Mouse (Mus musculus): ENCODE results near the gene Optc. TPM values are rescaled to one million over a fixed set of nuclear protein-coding genes. Genes with fewer than 3 reads are reported as not detected.

Optc gene
- total and polyA plus RNA-seq, 3 experiments: 0.27 to 0.53 TPM; not detected in 1

DNA sequence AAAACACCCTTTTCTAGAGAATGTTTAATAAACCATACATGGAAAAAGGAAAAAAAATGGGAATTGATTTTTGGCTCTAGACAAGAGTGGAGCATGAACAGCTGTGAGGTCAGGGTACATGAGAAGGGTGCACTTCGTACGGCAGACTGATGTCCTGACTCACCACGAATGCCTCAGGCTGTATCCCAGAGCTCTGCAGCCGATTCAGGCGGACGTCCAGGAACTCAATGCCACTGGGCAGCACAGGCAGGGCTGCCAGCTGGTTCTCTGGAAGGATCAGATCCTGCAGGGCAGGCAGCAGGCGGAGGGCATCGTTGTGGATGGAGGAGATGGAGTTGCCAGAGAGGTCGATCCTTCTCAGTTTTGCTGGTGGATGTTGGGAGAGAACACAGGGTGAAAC is 7.0 kb downstream of the Optc start (continued):
- TF ChIP-seq JUND (IDR thresholded peaks at IDR 0.05; ENCODE audit: low read depth, low read length) (no peak), NRF1 (IDR thresholded peaks at IDR 0.05; ENCODE audit: insufficient read depth, low read depth, low read length, poor library complexity, severe bottlenecking) (no peak), MAZ (IDR thresholded peaks at IDR 0.05; ENCODE audit: low read depth, low read length) (no peak), MYB (IDR thresholded peaks at IDR 0.05; ENCODE audit: low read depth, low read length) (no peak)

DNA sequence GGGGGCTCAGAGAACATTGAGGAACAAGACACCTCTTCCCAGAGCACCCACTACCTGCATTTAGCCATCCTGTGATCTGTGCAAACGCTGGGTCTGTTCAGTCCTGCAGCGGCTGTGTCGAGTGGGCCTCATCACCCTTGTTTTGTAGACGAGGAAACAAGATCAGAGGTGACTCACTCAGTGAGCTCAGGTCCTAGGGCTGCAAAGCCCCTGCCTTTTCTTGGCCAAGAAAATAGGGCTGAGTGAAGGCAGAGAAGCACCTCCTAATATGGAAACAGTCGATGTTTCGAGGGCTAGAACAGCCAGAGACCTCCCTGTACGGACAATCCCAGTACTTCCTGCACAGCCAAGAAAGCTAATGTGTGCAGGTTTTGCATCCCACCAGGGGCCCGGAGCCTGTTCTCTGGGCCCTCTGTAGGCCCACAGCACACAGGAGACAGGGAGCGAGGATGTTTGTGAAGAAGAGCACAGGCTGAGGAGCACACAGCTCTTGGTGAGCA is 8.7 kb downstream of the Optc start:
- Histone ChIP-seq H3K9ac (ENCODE audit: control insufficient read depth, low read depth, low read length, poor library complexity, severe bottlenecking) (no peak overlapping the region), H3K79me2 (ENCODE audit: control insufficient read depth, insufficient read depth, low read length, poor library complexity) (no peaks in the 10 kb centered on the region), H3K9me3 (replicated peaks; ENCODE audit: insufficient read depth, low read length) (no peaks in the 10 kb centered on the region), H3K27me3 (ENCODE audit: control insufficient read depth in 1 of 2, insufficient read depth in 2 of 2, low read length in 2 of 2) (no peaks in the 10 kb centered on the region), H3K4me1 (ENCODE audit: control insufficient read depth in 1 of 2, insufficient read depth in 2 of 2, low read length in 2 of 2) (peaks cover 8 to 27% of the 10 kb centered on the region in 2 experiments; a peak in 3 of 4 replicates), H3K4me3 (ENCODE audit: control insufficient read depth in 1 of 2, insufficient read depth in 1 of 2, low read depth in 2 of 2, low read length in 2 of 2) (no peak overlapping the region), H3K27ac (ENCODE audit: control insufficient read depth, low read depth, low read length) (no peak overlapping the region), H3K36me3 (ENCODE audit: control insufficient read depth in 1 of 2, insufficient read depth in 2 of 2, low read length in 2 of 2) (peaks cover 0 to 16% of the 10 kb centered on the region in 2 experiments; a peak in 2 of 4 replicates)
- TF ChIP-seq BHLHE40 (IDR thresholded peaks at IDR 0.05; ENCODE audit: borderline replicate concordance, low read depth, low read length) (no peak), NRF1 (IDR thresholded peaks at IDR 0.05; ENCODE audit: insufficient read depth, low read depth, low read length, poor library complexity, severe bottlenecking) (no peak), ZNF384 (IDR thresholded peaks at IDR 0.05; ENCODE audit: low read depth, low read length) (no peak), CHD1 (IDR thresholded peaks at IDR 0.05; ENCODE audit: low read depth, low read length) (no peak), ETS1 (IDR thresholded peaks at IDR 0.05; ENCODE audit: low read depth, low read length) (no peak), RAD21 (IDR thresholded peaks at IDR 0.05; ENCODE audit: low read depth, low read length) (no peak)
- DNase-seq (ENCODE audit: low read depth, low spot score): no peak

DNA sequence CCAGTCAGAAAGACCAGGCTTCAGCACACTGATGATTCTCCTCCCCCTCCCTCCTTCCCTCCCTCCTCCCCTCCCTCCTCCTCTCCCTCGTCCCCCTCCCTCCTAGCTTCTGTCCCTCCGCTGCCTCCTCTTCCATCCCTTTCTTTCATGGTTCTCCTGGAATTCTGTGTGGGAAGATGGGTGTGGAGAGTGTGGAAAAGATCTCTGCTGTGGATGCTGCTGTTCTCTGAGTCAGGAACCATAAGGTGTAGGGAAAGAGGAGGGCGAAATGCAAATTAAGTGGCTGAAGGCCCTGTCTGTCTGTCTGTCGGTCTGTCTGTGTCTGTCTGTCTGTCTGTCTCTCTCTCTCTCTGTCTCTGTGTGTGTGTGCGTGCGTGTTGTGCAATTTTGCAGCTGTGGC is 10.5 kb downstream of the Optc start:
- no peak overlapping the region for H3K27ac ChIP-seq (ENCODE audit: control insufficient read depth, low read depth, low read length)
- TF ChIP-seq MAZ (IDR thresholded peaks at IDR 0.05; ENCODE audit: low read depth, low read length) (0 out of 2 replicates have a peak, but pooled peaks have one; percentile 31), SMC3 (IDR thresholded peaks at IDR 0.05; ENCODE audit: low read depth, low read length) (no peak), SIN3A (IDR thresholded peaks at IDR 0.05; ENCODE audit: low read length) (no peak)

DNA sequence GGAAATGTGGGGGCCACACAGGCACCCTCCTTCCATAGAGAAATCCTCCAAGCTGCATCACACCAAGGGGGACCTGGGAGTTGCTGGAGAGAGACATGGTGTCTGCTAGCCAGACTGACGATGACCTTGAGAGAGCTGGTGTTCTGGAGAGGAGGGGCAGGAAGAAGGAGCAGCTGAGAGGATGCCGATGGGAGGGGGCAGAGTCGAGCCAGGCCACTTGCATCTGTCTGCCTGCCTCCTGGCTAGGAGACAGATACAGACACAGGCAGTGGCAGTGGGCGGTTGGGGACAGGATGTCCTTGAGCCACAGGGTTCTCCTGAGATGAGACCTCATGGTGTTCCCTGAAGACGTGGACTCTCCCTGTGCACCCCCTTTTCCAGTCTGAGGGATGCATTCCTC is 16.3 kb downstream of the Optc start:
- H3K9ac ChIP-seq (ENCODE audit: control insufficient read depth, low read depth, low read length, poor library complexity, severe bottlenecking): no peak overlapping the region
- DNase-seq (ENCODE audit: low read depth, low spot score): no peak
- H3K27ac ChIP-seq (ENCODE audit: control insufficient read depth, low read depth, low read length): no peak overlapping the region
- no peaks in the 10 kb centered on the region for H3K9me3 ChIP-seq (replicated peaks; ENCODE audit: insufficient read depth, low read length)
- H3K27me3 ChIP-seq (ENCODE audit: control insufficient read depth in 1 of 2, insufficient read depth in 2 of 2, low read length in 2 of 2): no peaks in the 10 kb centered on the region
- H3K4me1 ChIP-seq (ENCODE audit: control insufficient read depth in 1 of 2, insufficient read depth in 2 of 2, low read length in 2 of 2): peaks cover 11 to 68% of the 10 kb centered on the region in 2 experiments; a peak in 3 of 4 replicates
- H3K79me2 ChIP-seq (ENCODE audit: control insufficient read depth, insufficient read depth, low read length, poor library complexity): no peaks in the 10 kb centered on the region
- H3K36me3 ChIP-seq (ENCODE audit: control insufficient read depth in 1 of 2, insufficient read depth in 2 of 2, low read length in 2 of 2): peaks cover 0 to 30% of the 10 kb centered on the region in 2 experiments; a peak in 2 of 4 replicates
- H3K4me3 ChIP-seq (ENCODE audit: control insufficient read depth in 1 of 2, insufficient read depth in 1 of 2, low read depth in 2 of 2, low read length in 2 of 2): no peak overlapping the region
- TF ChIP-seq MYC (IDR thresholded peaks at IDR 0.05; ENCODE audit: low read depth, low read length) (no peak), POLR2A (IDR thresholded peaks at IDR 0.05; ENCODE audit: control insufficient read depth in 1 of 2, insufficient read depth in 1 of 2, low read depth in 1 of 2, low read length in 2 of 2, poor library complexity in 1 of 2) (no peak), MAZ (IDR thresholded peaks at IDR 0.05; ENCODE audit: low read depth, low read length) (no peak), ELF1 (IDR thresholded peaks at IDR 0.05; ENCODE audit: low read depth, low read length) (no peak), NELFE (IDR thresholded peaks at IDR 0.05; ENCODE audit: low read depth, low read length) (no peak), SMC3 (IDR thresholded peaks at IDR 0.05; ENCODE audit: low read depth, low read length) (no peak), ZKSCAN1 (IDR thresholded peaks at IDR 0.05; ENCODE audit: low read depth, low read length) (no peak), USF2 (IDR thresholded peaks at IDR 0.05; ENCODE audit: borderline replicate concordance in 1 of 2, insufficient read depth in 1 of 2, low read depth in 1 of 2, low read length in 2 of 2) (no peak), JUND (IDR thresholded peaks at IDR 0.05; ENCODE audit: low read depth, low read length) (no peak), ZC3H11A (IDR thresholded peaks at IDR 0.05; ENCODE audit: low read depth, low read length) (no peak), ZMIZ1 (IDR thresholded peaks at IDR 0.05; ENCODE audit: low read depth, low read length) (no peak), ETS1 (IDR thresholded peaks at IDR 0.05; ENCODE audit: low read depth, low read length) (no peak), CTCF (IDR thresholded peaks at IDR 0.05 in 2 of 3, conservative IDR thresholded peaks at IDR 0.05 in 1 of 3; ENCODE audit: control insufficient read depth in 1 of 3, insufficient read depth in 1 of 3, low read depth in 2 of 3, low read length in 3 of 3, poor library complexity in 1 of 3, severe bottlenecking in 1 of 3) (no peak), BHLHE40 (IDR thresholded peaks at IDR 0.05; ENCODE audit: borderline replicate concordance, low read depth, low read length) (no peak), RCOR1 (IDR thresholded peaks at IDR 0.05; ENCODE audit: low read depth, low read length) (no peak), KAT2A (conservative IDR thresholded peaks at IDR 0.05; ENCODE audit: low read depth, low read length) (no peak)

More for the DNA sequence above, 10.5 kb downstream of the Optc start:
- H3K4me3 ChIP-seq (ENCODE audit: control insufficient read depth in 1 of 2, insufficient read depth in 1 of 2, low read depth in 2 of 2, low read length in 2 of 2): no peak overlapping the region
- no peaks in the 10 kb centered on the region for H3K79me2 ChIP-seq (ENCODE audit: control insufficient read depth, insufficient read depth, low read length, poor library complexity)
- H3K4me1 ChIP-seq (ENCODE audit: control insufficient read depth in 1 of 2, insufficient read depth in 2 of 2, low read length in 2 of 2): peaks cover 8 to 36% of the 10 kb centered on the region in 2 experiments; a peak in 3 of 4 replicates
- no peak overlapping the region for H3K9ac ChIP-seq (ENCODE audit: control insufficient read depth, low read depth, low read length, poor library complexity, severe bottlenecking)
- H3K9me3 ChIP-seq (replicated peaks; ENCODE audit: insufficient read depth, low read length): no peaks in the 10 kb centered on the region
- peaks cover 0 to 20% of the 10 kb centered on the region in 2 experiments; a peak in 2 of 4 replicates for H3K36me3 ChIP-seq (ENCODE audit: control insufficient read depth in 1 of 2, insufficient read depth in 2 of 2, low read length in 2 of 2)
- H3K27me3 ChIP-seq (ENCODE audit: control insufficient read depth in 1 of 2, insufficient read depth in 2 of 2, low read length in 2 of 2): no peaks in the 10 kb centered on the region
- DNase-seq (ENCODE audit: low read depth, low spot score): no peak
